Mouse (Mus musculus) left cerebral cortex, postnatal 36 days (tissue): ENCODE data around the gene Actr3. TPM values are rescaled to one million over a fixed set of nuclear protein-coding genes. Genes with fewer than 3 reads are reported as not detected.

Source experiments
- DNase-seq, 2 experiments: peaks; one replicate each; pipeline ENCODE4 v3.0.0; 2021 to 2022; ENCODE audit warnings: low spot score in 2 of 2, mixed read lengths in 1 of 2
- intact Hi-C: fragments of 180-260 bp; cut with DNase I; formaldehyde crosslinking; loops from one replicate; pipeline ENCODE4 v1.15.1; 2025
- total RNA-seq, 2 experiments: library from RNA; stranded (reverse); gene quantifications; 2 replicates each; pipeline ENCODE4 v1.2.3; 2021

Actr3 gene
- total RNA-seq, 2 experiments from 2014 or later, result 220 to 242 TPM

- DNase-seq, result no peak
- intact Hi-C loops, result no loop called here
These were observed 52.9 kb downstream of the Actr3 start for GRCm38 (mm10) chr1:125382622-125383021.

- DNase-seq, result no peak
- intact Hi-C loops, result no loop called here
These were observed 56.6 kb downstream of the Actr3 start for GRCm38 (mm10) chr1:125378889-125379288.

DNA sequence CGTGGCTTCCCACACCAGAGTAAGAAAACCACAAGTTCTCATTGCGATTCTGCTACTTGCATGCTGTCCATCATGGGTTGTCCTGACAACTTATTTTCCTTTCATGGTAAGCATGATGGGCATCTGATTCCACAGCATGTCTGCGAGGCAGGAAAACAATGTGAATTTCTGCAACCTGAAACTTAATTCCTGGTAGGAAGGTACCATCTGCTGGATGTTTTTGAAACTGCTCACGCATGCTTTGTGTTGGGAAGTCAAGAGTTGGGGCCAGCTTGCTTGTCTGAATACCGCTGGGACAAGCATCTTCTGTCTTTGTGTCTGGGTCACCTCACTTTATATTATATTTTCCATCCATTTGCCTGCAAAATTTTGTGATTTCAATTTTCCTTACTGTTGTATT lies 62.7 kb downstream of the Actr3 start:
- DNase-seq, result no peak
- intact Hi-C loops, result loop anchor here (5.0 kb wide), 1 partner anchor 656 kb away; no protein-coding TSS in a partner anchor

DNA sequence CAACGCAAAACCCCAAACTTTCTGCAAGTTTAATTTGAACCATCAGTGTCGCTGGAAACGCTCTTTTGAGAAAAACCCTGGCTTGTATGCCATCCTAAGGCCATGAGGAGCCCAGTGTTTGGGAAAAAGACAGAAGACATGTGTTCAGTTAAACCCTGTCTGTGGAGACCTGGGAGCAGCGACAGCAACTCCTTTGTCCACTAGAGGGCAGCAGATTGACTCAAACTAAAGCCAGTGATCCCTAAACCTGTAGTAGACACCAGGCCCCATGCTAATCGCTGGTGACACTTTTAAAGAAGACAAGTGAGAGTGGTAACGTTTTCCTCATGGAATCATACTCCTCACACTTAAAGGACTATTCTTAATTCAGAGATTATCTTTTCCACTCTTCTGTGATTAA lies 64.7 kb downstream of the Actr3 start:
- intact Hi-C loops, result loop anchor here (5.0 kb wide), 1 partner anchor 653 kb away; no protein-coding TSS in a partner anchor
- peak; percentile 29 to 40 for DNase-seq

- intact Hi-C loops, result no loop called here
- no peak for DNase-seq
These were observed 70.0 kb downstream of the Actr3 start for GRCm38 (mm10) chr1:125365576-125365975.

GRCm38 (mm10) chr1:125351416-125352037 lies 84.0 kb downstream of the Actr3 start:
- intact Hi-C loops, result no loop called here
- no peak for DNase-seq

DNA sequence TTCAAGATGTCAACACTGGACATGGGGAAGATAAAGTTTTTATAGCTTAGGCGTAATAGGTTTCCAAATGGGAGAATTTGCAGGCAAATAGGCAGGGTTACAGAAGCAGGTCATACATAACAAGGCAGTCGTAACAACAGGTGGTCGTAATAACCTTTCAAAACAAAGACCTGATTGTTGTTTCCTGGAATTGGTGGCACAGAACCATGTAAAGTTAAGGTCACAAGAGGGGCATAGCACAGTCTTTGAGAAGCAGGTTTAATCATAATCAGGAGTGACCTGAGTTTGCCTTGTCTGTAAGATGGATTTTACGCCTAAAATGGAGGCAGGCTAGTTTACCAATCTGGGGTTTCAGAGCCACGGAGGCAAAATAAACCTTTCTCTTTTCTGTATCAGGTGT lies 84.7 kb downstream of the Actr3 start:
- no peak for DNase-seq
- intact Hi-C loops, result no loop called here

DNA sequence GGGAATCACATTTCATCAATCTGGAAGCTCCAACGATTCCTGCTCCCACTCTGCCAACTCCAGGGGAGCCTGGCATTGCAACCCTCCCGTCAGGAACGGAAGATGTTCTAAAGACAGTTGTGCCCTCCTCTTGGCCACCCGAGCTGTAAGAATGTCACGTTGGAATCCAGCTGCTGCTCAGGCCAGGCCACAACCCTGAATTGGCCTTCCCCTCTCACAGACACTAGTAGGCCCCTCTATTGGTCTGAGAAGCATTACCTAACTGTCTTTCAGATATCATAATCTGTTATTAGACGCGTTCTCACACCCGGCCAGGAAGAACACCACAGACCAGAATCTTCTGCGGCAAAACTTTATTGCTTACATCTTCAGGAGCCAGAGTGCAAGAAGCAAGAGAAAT lies 89.7 kb downstream of the Actr3 start:
- intact Hi-C loops, result no loop called here
- no peak for DNase-seq

GRCm38 (mm10) chr1:125345448-125345847 lies 90.1 kb downstream of the Actr3 start:
- no peak for DNase-seq

DNA sequence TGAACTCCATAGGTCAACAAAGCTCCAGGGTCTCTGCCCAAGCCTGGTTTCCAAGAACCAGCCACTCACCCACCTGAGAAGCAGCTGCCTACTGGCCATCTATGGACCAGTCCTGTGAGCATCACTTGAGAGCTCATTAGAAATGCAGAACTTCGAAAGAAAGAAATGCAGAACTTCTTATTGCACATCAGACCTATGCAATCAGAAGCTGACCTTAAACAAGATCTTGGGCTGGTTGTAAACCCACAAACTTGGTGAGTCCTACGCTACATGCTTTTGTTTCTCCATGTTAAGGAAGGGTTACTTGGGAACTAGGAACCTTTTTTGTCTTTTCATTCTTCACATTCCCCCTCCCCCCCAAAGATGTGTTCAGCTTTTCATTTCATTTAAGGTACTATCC lies 92.4 kb downstream of the Actr3 start:
- no peak for DNase-seq
- intact Hi-C loops, result no loop called here

More at GRCm38 (mm10) chr1:125345448-125345847, 90.1 kb downstream of the Actr3 start:
- intact Hi-C loops, result no loop called here

Other genes with a start within 250 kb of the Actr3 start
- gene Slc35f5, start 124.9 kb upstream of the Actr3 start, total RNA-seq, result 10 to 100 TPM; 22.8 to 24.4 TPM
- not detected for gene Gpr39, start 241.3 kb upstream of the Actr3 start, total RNA-seq